Mouse (Mus musculus) kidney, adult 2 months (tissue): Measurements from ENCODE around the gene Anks1.

Experiments
- CTCF ChIP-seq: fragments of 200-500 bp; conservative IDR thresholded peaks from 2 replicates; pipeline ENCODE4 v1.5.1; 2011; ENCODE audit warnings: low read depth, mild to moderate bottlenecking, control low read depth, low read length, moderate library complexity, mixed read lengths; ENCODE audit not compliant: insufficient read depth, insufficient read length
- POLR2A ChIP-seq: fragments of 200-500 bp; IDR thresholded peaks from one replicate; pipeline ENCODE4 v1.6.1; 2011; ENCODE audit warnings: low read depth, low read length, control low read depth

- TF ChIP-seq CTCF: no peak
- TF ChIP-seq POLR2A: no peak
Measured at GRCm38 (mm10) chr17:28107275-28107674, 198.2 kb downstream of the Anks1 start.
